Mouse (Mus musculus) ES-CJ7 (cell line): ENCODE measurements around the gene Cers6.
A peak's percentile ranks its signal among the peaks of the same experiment; 100 is the strongest.

Experiments
- DNase-seq: peaks from one replicate; pipeline ENCODE4 v3.0.0; 2011; ENCODE audit warnings: low read depth, low spot score

Gene Cers6

GRCm38 (mm10) chr2:69061313-69061712, 200.1 kb downstream of the Cers6 start:
- peak; percentile 75 for DNase-seq

- DNase-seq = no peak
These were observed 200.9 kb downstream of the Cers6 start for GRCm38 (mm10) chr2:69061910-69062689.

GRCm38 (mm10) chr2:69064759-69065158, 203.5 kb downstream of the Cers6 start:
- no peak for DNase-seq

- DNase-seq = no peak
These were observed 210.4 kb downstream of the Cers6 start for GRCm38 (mm10) chr2:69071440-69072235.

- peak; percentile 23 for DNase-seq
These were observed 215.9 kb downstream of the Cers6 start for GRCm38 (mm10) chr2:69077189-69077588.

- DNase-seq = no peak
These were observed 219.5 kb downstream of the Cers6 start for GRCm38 (mm10) chr2:69080760-69081159.

GRCm38 (mm10) chr2:69082499-69083197, 221.4 kb downstream of the Cers6 start:
- DNase-seq = no peak

- DNase-seq = no peak
These were observed 221.9 kb downstream of the Cers6 start for GRCm38 (mm10) chr2:69083198-69083509.

GRCm38 (mm10) chr2:69084416-69084815, 223.2 kb downstream of the Cers6 start:
- DNase-seq = no peak

GRCm38 (mm10) chr2:69086505-69087260, 225.4 kb downstream of the Cers6 start:
- no peak for DNase-seq

GRCm38 (mm10) chr2:69095836-69096235, 234.6 kb downstream of the Cers6 start:
- DNase-seq = no peak

GRCm38 (mm10) chr2:69096821-69097220, 235.6 kb downstream of the Cers6 start:
- DNase-seq = no peak

GRCm38 (mm10) chr2:69097526-69097925, 236.3 kb downstream of the Cers6 start:
- DNase-seq = no peak

GRCm38 (mm10) chr2:69098701-69099100, 237.5 kb downstream of the Cers6 start:
- DNase-seq = no peak

GRCm38 (mm10) chr2:69099147-69099546, 237.9 kb downstream of the Cers6 start:
- DNase-seq = no peak

- DNase-seq = peak; percentile 57
These were observed 239.5 kb downstream of the Cers6 start for GRCm38 (mm10) chr2:69100706-69101105.

GRCm38 (mm10) chr2:69103526-69103925, 242.3 kb downstream of the Cers6 start:
- no peak for DNase-seq

GRCm38 (mm10) chr2:69104511-69105145, 243.4 kb downstream of the Cers6 start:
- DNase-seq = no peak

- no peak for DNase-seq
These were observed 248.0 kb downstream of the Cers6 start for GRCm38 (mm10) chr2:69109246-69109645.

- DNase-seq = no peak
These were observed 248.5 kb downstream of the Cers6 start for GRCm38 (mm10) chr2:69109710-69110109.

- no peak for DNase-seq
These were observed 251.4 kb downstream of the Cers6 start for GRCm38 (mm10) chr2:69112609-69113008.
